Mouse (Mus musculus) myocyte (in vitro differentiated cells): ENCODE measurements around the gene Nab2.

ENCODE experiments used
- CEBPB ChIP-seq: IDR thresholded peaks from 2 replicates; pipeline ENCODE4 v1.6.1; 2011; ENCODE audit warnings: mild to moderate bottlenecking, moderate library complexity; ENCODE audit not compliant: poor library complexity, insufficient read depth, severe bottlenecking
- E2F4 ChIP-seq: IDR thresholded peaks from one replicate; pipeline ENCODE4 v1.6.1; 2011; ENCODE audit warnings: mild to moderate bottlenecking, control low read depth, moderate library complexity; ENCODE audit not compliant: insufficient read depth
- MAX ChIP-seq: IDR thresholded peaks from one replicate; pipeline ENCODE4 v1.6.1; 2011; ENCODE audit warnings: low read depth, mild to moderate bottlenecking, control low read depth
- MYOD1 ChIP-seq, 3 experiments: IDR thresholded peaks; one replicate each; pipeline ENCODE4 v1.6.1; 2011; ENCODE audit warnings: control low read depth in 2 of 3, low read depth in 2 of 3, mild to moderate bottlenecking in 2 of 3, moderate library complexity in 1 of 3; ENCODE audit not compliant: insufficient read length in 2 of 3, control insufficient read depth in 1 of 3
- MYOG ChIP-seq, 3 experiments: IDR thresholded peaks; one replicate each; pipeline ENCODE4 v1.6.1; 2011; ENCODE audit warnings: control low read depth in 2 of 3, low read depth in 2 of 3, mild to moderate bottlenecking in 2 of 3; ENCODE audit not compliant: insufficient read length in 2 of 3, control insufficient read depth in 1 of 3, insufficient read depth in 1 of 3
- POLR2A ChIP-seq: IDR thresholded peaks from one replicate; pipeline ENCODE4 v1.6.1; 2011; ENCODE audit warnings: low read depth, mild to moderate bottlenecking, control low read depth, moderate library complexity; ENCODE audit not compliant: insufficient read length
- POLR2AphosphoS2 ChIP-seq: IDR thresholded peaks from one replicate; pipeline ENCODE4 v1.6.1; 2011; ENCODE audit warnings: low read depth, control low read depth; ENCODE audit not compliant: insufficient read length
- TCF12 ChIP-seq: IDR thresholded peaks from one replicate; pipeline ENCODE4 v1.6.1; 2011; ENCODE audit warnings: mild to moderate bottlenecking, control low read depth; ENCODE audit not compliant: poor library complexity, insufficient read depth, severe bottlenecking
- USF1 ChIP-seq: IDR thresholded peaks from one replicate; pipeline ENCODE4 v1.6.1; 2011; ENCODE audit warnings: low read depth, mild to moderate bottlenecking, control low read depth, moderate library complexity

GRCm38 (mm10) chr10:127619941-127620405 is 48.4 kb downstream of the Nab2 start:
- TF ChIP-seq E2F4: no peak
- peak; percentile 25 for TF ChIP-seq POLR2A
- TF ChIP-seq USF1: no peak
- no peak for TF ChIP-seq TCF12
- TF ChIP-seq POLR2AphosphoS2: no peak
- TF ChIP-seq MAX: no peak
- no peak for TF ChIP-seq MYOD1 (IDR thresholded peaks at IDR 0.05; ENCODE audit: control insufficient read depth in 1 of 3, insufficient read length in 2 of 3, low read depth in 2 of 3)
- TF ChIP-seq MYOG (IDR thresholded peaks at IDR 0.05; ENCODE audit: control insufficient read depth in 1 of 3, insufficient read depth in 1 of 3, insufficient read length in 2 of 3, low read depth in 2 of 3): no peak
- no peak for TF ChIP-seq CEBPB
